Mouse (Mus musculus): ENCODE data around the gene Rhox4a. TPM values are rescaled to one million over a fixed set of nuclear protein-coding genes. Genes with fewer than 3 reads are reported as not detected.
"Not testable (repeated sequence)": the region's sequence is repeated elsewhere in the genome, so short reads cannot be mapped to it uniquely, and the experiment has no call there.

The Rhox4a gene
- polyA plus RNA-seq (2016; fragmentation: Nextera tagmentation; extraction: Ambion mirVana), result not detected in 2 replicates

DNA sequence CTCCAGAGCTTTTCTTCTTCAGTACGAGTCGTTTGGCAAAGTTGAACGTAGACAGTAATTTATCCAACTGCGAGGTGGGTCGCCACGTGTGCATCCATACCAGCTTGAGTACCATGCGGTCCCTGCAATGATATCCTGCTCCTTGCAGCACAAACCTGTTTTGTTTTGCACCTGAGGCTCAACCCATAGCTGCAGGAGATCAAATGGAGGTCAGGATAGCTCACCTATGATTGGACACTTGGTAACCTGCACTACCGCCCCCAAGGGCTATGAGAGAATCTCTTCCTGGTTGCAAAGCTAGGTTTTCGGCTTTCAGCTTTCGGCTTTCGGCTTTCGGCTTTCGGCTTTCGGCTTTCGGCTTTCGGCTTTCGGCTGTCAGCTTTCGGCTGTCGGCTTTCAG, at the start of gene Rhox4a:
Gene Rhox4a (plus strand): TSS at position 301 of the 400 bp plus-strand sequence.
- ATAC-seq; H3K4me2 ChIP-seq; H3K27ac ChIP-seq; H3K4me3 ChIP-seq; H3K9me3 ChIP-seq (replicated peaks); H3K36me3 ChIP-seq; H3K9ac ChIP-seq; H3K27me3 ChIP-seq (replicated peaks); H3K4me1 ChIP-seq: not testable (repeated sequence)
- 87% methylated on average over 11 of the region's 19 CpGs for WGBS (ENCODE audit: insufficient replicate concordance)

DNA sequence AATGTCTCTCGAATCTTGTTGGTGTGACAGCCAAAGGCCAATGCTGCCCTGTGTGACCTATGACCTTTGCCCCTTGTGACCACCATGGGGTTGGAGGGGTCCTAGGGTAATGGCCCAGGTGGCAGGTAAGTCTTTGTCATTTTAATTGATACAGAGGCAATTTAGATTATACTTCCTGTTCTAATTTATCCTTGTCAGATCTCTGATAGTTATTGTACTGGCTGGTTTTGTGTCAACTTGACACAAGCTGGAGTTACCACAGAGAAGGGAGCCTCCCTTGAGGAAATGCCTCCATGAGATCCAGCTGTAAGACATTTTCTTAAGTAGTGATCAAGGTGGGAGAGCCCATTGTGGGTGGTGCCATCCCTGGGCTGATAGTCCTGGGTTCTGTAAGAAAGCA, 43.0 kb upstream of the Rhox4a start, which contains the start of gene Rhox1:
Gene Rhox1 (minus strand): TSS at position 101 of the 400 bp plus-strand sequence.
- not testable (repeated sequence) for H3K4me2 ChIP-seq; H3K36me3 ChIP-seq; H3K4me1 ChIP-seq; ATAC-seq; H3K27ac ChIP-seq; H3K27me3 ChIP-seq (replicated peaks); H3K9me3 ChIP-seq (replicated peaks); H3K4me3 ChIP-seq; H3K9ac ChIP-seq
- 52% methylated on average over 1 of the region's 1 CpGs for WGBS (ENCODE audit: insufficient replicate concordance)

DNA sequence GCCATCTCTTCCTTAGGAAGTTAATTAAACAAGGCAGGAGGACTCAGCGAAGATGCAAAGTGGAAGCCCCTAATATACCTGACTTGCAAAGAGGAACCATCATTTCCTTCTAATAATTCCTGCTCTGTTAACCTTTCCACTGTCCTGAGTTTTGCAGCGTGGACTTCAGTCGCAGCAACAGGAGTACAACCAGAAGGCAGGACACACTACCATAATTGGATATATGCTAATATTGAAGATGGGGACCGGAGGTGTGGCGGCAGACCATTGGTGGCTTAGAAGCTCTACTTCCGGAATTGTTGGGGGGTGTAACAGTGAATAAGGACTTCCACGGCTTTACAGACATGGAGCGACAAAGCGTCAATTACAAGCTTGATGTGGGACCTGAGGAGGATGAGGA, 20.5 kb upstream of the Rhox4a start, which contains the start of gene Rhox2a:
Gene Rhox2a (plus strand): TSS at position 301 of the 400 bp plus-strand sequence.
- not testable (repeated sequence) for ATAC-seq; H3K9me3 ChIP-seq (replicated peaks)
- WGBS (ENCODE audit: insufficient replicate concordance), result 76% methylated on average over 2 of the region's 9 CpGs

DNA sequence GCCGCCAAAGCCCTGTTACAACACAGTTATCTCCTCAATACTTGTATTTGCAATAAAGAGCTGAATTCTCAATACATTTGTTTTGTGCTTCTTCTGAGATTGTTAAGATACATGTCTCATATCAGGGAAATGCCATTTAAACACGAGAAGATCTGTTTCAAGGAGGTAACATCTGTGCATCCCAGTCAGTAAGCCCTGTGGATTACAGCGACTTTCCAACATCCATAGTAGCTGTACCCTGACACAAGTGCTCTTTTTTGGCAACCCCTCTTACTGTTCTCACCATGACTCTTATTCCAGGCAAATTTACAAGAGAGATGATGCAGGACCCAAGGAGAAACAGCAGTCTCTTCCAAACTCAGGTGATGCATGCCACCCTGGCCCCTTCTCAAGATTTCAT, 15.5 kb upstream of the Rhox4a start, which contains the start of gene Rhox3a:
Gene Rhox3a (plus strand): TSS at position 301 of the 400 bp plus-strand sequence.
- ATAC-seq; H3K4me1 ChIP-seq; H3K27ac ChIP-seq; H3K9me3 ChIP-seq (replicated peaks); H3K9ac ChIP-seq; H3K27me3 ChIP-seq (replicated peaks); H3K4me3 ChIP-seq; H3K4me2 ChIP-seq; H3K36me3 ChIP-seq: not testable (repeated sequence)
- 71% methylated on average over 1 of the region's 3 CpGs for WGBS (ENCODE audit: insufficient replicate concordance)

More for the DNA sequence above, 20.5 kb upstream of the Rhox4a start, which contains the start of gene Rhox2a:
- H3K27me3 ChIP-seq (replicated peaks); H3K4me1 ChIP-seq; H3K9ac ChIP-seq; H3K4me3 ChIP-seq; H3K4me2 ChIP-seq; H3K27ac ChIP-seq; H3K36me3 ChIP-seq: not testable (repeated sequence)

Other genes with a start within 250 kb of the Rhox4a start
- gene Sowahd, start 216.5 kb upstream of the Rhox4a start, polyA plus RNA-seq (2016; fragmentation: Nextera tagmentation; extraction: Ambion mirVana), result 0.11 and 0.25 TPM in 2 replicates
- gene Rpl39, start 179.9 kb upstream of the Rhox4a start, polyA plus RNA-seq (2016; fragmentation: Nextera tagmentation; extraction: Ambion mirVana), result 526 and 538 TPM in 2 replicates
- 14.2 and 15.6 TPM in 2 replicates for gene Upf3b, start 155.0 kb upstream of the Rhox4a start, polyA plus RNA-seq (2016; fragmentation: Nextera tagmentation; extraction: Ambion mirVana)
- 10.6 and 11.5 TPM in 2 replicates for gene Nkap, start 138.5 kb upstream of the Rhox4a start, polyA plus RNA-seq (2016; fragmentation: Nextera tagmentation; extraction: Ambion mirVana)
- gene Akap14, start 96.5 kb upstream of the Rhox4a start, polyA plus RNA-seq (2016; fragmentation: Nextera tagmentation; extraction: Ambion mirVana), result 0.11 TPM in 1 of 2 replicates, not detected in the other
- 235 and 236 TPM in 2 replicates for gene Ndufa1, start 74.2 kb upstream of the Rhox4a start, polyA plus RNA-seq (2016; fragmentation: Nextera tagmentation; extraction: Ambion mirVana)
- 4.3 and 4.4 TPM in 2 replicates for gene Rnf113a1, start 74.1 kb upstream of the Rhox4a start, polyA plus RNA-seq (2016; fragmentation: Nextera tagmentation; extraction: Ambion mirVana)
- gene Gm9, start 54.3 kb upstream of the Rhox4a start, polyA plus RNA-seq (2016; fragmentation: Nextera tagmentation; extraction: Ambion mirVana), result not detected in 2 replicates
- not detected in 2 replicates for gene Rhox1, start 43.1 kb upstream of the Rhox4a start, polyA plus RNA-seq (2016; fragmentation: Nextera tagmentation; extraction: Ambion mirVana)
- gene Rhox2a, start 20.4 kb upstream of the Rhox4a start, polyA plus RNA-seq (2016; fragmentation: Nextera tagmentation; extraction: Ambion mirVana), result not detected in 2 replicates
- gene Rhox3a, start 15.4 kb upstream of the Rhox4a start, polyA plus RNA-seq (2016; fragmentation: Nextera tagmentation; extraction: Ambion mirVana), result not detected in 2 replicates
- gene Rhox3a2, start 114.7 kb downstream of the Rhox4a start, polyA plus RNA-seq (2016; fragmentation: Nextera tagmentation; extraction: Ambion mirVana), result not detected in 2 replicates
- not detected in 2 replicates for gene Rhox4a2, start 125.5 kb downstream of the Rhox4a start, polyA plus RNA-seq (2016; fragmentation: Nextera tagmentation; extraction: Ambion mirVana)
- gene Rhox2b, start 146.7 kb downstream of the Rhox4a start, polyA plus RNA-seq (2016; fragmentation: Nextera tagmentation; extraction: Ambion mirVana), result not detected in 2 replicates
- not detected in 2 replicates for gene Rhox4b, start 167.2 kb downstream of the Rhox4a start, polyA plus RNA-seq (2016; fragmentation: Nextera tagmentation; extraction: Ambion mirVana)
- gene Rhox2c, start 188.3 kb downstream of the Rhox4a start, polyA plus RNA-seq (2016; fragmentation: Nextera tagmentation; extraction: Ambion mirVana), result not detected in 2 replicates
- gene Rhox3c, start 193.2 kb downstream of the Rhox4a start, polyA plus RNA-seq (2016; fragmentation: Nextera tagmentation; extraction: Ambion mirVana), result not detected in 2 replicates
- not detected in 2 replicates for gene Rhox4c, start 215.0 kb downstream of the Rhox4a start, polyA plus RNA-seq (2016; fragmentation: Nextera tagmentation; extraction: Ambion mirVana)
- gene Rhox2d, start 228.1 kb downstream of the Rhox4a start, polyA plus RNA-seq (2016; fragmentation: Nextera tagmentation; extraction: Ambion mirVana), result not detected in 2 replicates
- gene Rhox4d, start 249.0 kb downstream of the Rhox4a start, polyA plus RNA-seq (2016; fragmentation: Nextera tagmentation; extraction: Ambion mirVana), result not detected in 2 replicates